Mouse (Mus musculus) lung, postnatal 14 days (tissue): Measurements from ENCODE around the gene Sox6.
A peak's percentile ranks its signal among the peaks of the same experiment; 100 is the strongest.

Experiments
- DNase-seq: peaks from one replicate; pipeline ENCODE4 v3.0.0; 2021

The Sox6 gene

GRCm38 (mm10) chr7:115825295-115825694, 213.3 kb downstream of the Sox6 start:
- DNase-seq = no peak

- no peak for DNase-seq
These were observed 213.9 kb downstream of the Sox6 start for GRCm38 (mm10) chr7:115824621-115825256.

- DNase-seq = no peak
These were observed 219.5 kb downstream of the Sox6 start for GRCm38 (mm10) chr7:115819136-115819535.

GRCm38 (mm10) chr7:115803256-115803655, 235.3 kb downstream of the Sox6 start:
- DNase-seq = no peak

- no peak for DNase-seq
These were observed 244.3 kb downstream of the Sox6 start for GRCm38 (mm10) chr7:115794139-115794858.

GRCm38 (mm10) chr7:115792841-115793240, 245.8 kb downstream of the Sox6 start:
- DNase-seq = no peak

- peak; percentile 23 for DNase-seq
These were observed 249.3 kb downstream of the Sox6 start for GRCm38 (mm10) chr7:115789116-115789823.

GRCm38 (mm10) chr7:115783982-115784917, 254.3 kb downstream of the Sox6 start:
- peak; percentile 20 for DNase-seq

- no peak for DNase-seq
These were observed 258.4 kb downstream of the Sox6 start for GRCm38 (mm10) chr7:115780148-115780547.

- DNase-seq = no peak
These were observed 259.1 kb downstream of the Sox6 start for GRCm38 (mm10) chr7:115779544-115779943.

GRCm38 (mm10) chr7:115776736-115777135, 261.9 kb downstream of the Sox6 start:
- no peak for DNase-seq

- no peak for DNase-seq
These were observed 262.3 kb downstream of the Sox6 start for GRCm38 (mm10) chr7:115776324-115776723.

- DNase-seq = no peak
These were observed 272.3 kb downstream of the Sox6 start for GRCm38 (mm10) chr7:115766316-115766715.

GRCm38 (mm10) chr7:115763851-115764250, 274.7 kb downstream of the Sox6 start:
- no peak for DNase-seq

GRCm38 (mm10) chr7:115758172-115758571, 280.4 kb downstream of the Sox6 start:
- no peak for DNase-seq

- no peak for DNase-seq
These were observed 283.3 kb downstream of the Sox6 start for GRCm38 (mm10) chr7:115755272-115755671.

GRCm38 (mm10) chr7:115754216-115754615, 284.4 kb downstream of the Sox6 start:
- no peak for DNase-seq

- no peak for DNase-seq
These were observed 286.4 kb downstream of the Sox6 start for GRCm38 (mm10) chr7:115752121-115752634.

- no peak for DNase-seq
These were observed 287.5 kb downstream of the Sox6 start for GRCm38 (mm10) chr7:115751083-115751482.

- no peak for DNase-seq
These were observed 288.2 kb downstream of the Sox6 start for GRCm38 (mm10) chr7:115750275-115750825.

- no peak for DNase-seq
These were observed 291.1 kb downstream of the Sox6 start for GRCm38 (mm10) chr7:115747541-115747940.

GRCm38 (mm10) chr7:115745672-115746253, 292.8 kb downstream of the Sox6 start:
- no peak for DNase-seq
